ENCODE assay signal across 8 mouse cellular contexts in the genomic region with DNA sequence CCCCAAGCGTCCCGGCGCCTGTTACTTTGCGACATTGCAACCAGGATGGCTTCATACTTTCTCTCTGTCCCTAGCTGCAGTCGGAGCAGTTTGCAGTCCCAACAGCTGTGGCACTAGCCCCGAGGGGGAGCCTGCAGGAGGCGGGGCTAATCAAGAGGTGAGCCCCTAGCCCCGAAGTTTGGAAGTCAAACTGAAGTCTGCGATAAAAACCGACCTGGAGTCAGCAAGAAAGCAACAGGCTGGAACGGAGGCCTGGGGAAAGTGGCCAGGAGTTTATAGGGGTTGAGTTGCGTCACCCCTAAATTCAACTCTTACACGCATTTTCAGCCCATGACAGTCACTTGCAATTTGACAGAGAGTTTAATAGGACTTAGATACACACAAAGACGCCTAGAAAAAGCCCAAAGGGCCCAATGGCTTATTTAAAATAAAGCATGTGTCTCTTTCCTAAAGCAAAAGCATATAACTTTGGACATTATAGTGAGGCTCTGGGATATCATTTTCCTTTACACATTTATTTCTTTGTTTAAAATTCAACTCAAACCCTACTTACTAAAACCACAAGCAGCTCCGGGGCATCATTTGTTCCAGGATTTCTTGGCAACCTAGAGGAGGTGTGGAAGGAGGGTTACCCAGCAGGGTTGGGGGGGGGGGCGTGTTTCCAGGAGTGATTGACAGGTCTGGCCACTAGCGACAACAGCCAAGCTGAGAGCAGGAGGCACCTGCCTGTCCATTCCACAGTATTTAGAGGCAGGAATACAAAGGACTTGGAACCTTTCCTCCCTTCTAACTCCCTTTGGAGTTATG. TPM values are rescaled to one million over a fixed set of nuclear protein-coding genes. Genes with fewer than 3 reads are reported as not detected.
DNase-seq lines count a peak whose midpoint lies in the region; ATAC-seq and TF ChIP-seq lines count a peak whose summit lies in the region.

A gene (minus strand): TSS at position 140 of the 807 bp plus-strand sequence.

- peak within 1 kb of the TSS; percentile 71 for H3K9ac ChIP-seq in embryonic facial prominence, embryonic 14.5 days (ENCODE audit: low read depth, low read length)
- peak within 1 kb of the TSS; percentile 87 for H3K9ac ChIP-seq in heart, embryonic 13.5 days
- peak within 1 kb of the TSS; percentile 66 for H3K9ac ChIP-seq in kidney, embryonic 14.5 days (ENCODE audit: low read depth, low read length)
- peak within 1 kb of the TSS; percentile 57 for H3K9ac ChIP-seq in lung, postnatal 0 days (replicated peaks; ENCODE audit: low read depth)

- no peak for TF ChIP-seq CTCF in layer of hippocampus, adult 2 months (conservative IDR thresholded peaks at IDR 0.05)
- TF ChIP-seq CTCF in lung, postnatal 0 days (IDR thresholded peaks at IDR 0.05): peak; percentile 25

- ATAC-seq in embryonic facial prominence, embryonic 14.5 days (ENCODE audit: low read depth): peak; percentile 96
- ATAC-seq in heart, embryonic 13.5 days (ENCODE audit: extremely low read depth, insufficient number of reproducible peaks, low FRiP score, low TSS enrichment): peak; percentile 83
- ATAC-seq in kidney, embryonic 14.5 days (ENCODE audit: low FRiP score, low TSS enrichment): peak; percentile 98
- peak; percentile 92 for ATAC-seq in lung, postnatal 0 days

- 2% methylated on average over 17 of the region's 17 CpGs for WGBS in embryonic facial prominence, embryonic 14.5 days
- 3% methylated on average over 17 of the region's 17 CpGs for WGBS in heart, embryonic 13.5 days
- 3% methylated on average over 17 of the region's 17 CpGs for WGBS in kidney, embryonic 14.5 days
- WGBS in lung, postnatal 0 days: 1% methylated on average over 17 of the region's 17 CpGs

- H3K4me3 ChIP-seq in layer of hippocampus, adult 2 months: peak within 1 kb of the TSS; percentile 47
- peak within 1 kb of the TSS; percentile 61 for H3K4me3 ChIP-seq in embryonic facial prominence, embryonic 14.5 days (ENCODE audit: low read depth, low read length)
- peak within 1 kb of the TSS; percentile 68 for H3K4me3 ChIP-seq in heart, embryonic 13.5 days
- H3K4me3 ChIP-seq in kidney, embryonic 14.5 days (ENCODE audit: low read length): peak within 1 kb of the TSS; percentile 51
- peak within 1 kb of the TSS; percentile 57 for H3K4me3 ChIP-seq in lung, postnatal 0 days (ENCODE audit: low read depth, low read length)

- H3K27me3 ChIP-seq in embryonic facial prominence, embryonic 14.5 days (replicated peaks; ENCODE audit: control insufficient read depth, insufficient read depth, low read length): no peaks in the 10 kb centered on the region
- H3K27me3 ChIP-seq in heart, embryonic 13.5 days (replicated peaks): no peaks in the 10 kb centered on the region
- H3K27me3 ChIP-seq in kidney, embryonic 14.5 days (ENCODE audit: control insufficient read depth, insufficient read depth, low read length): no peaks in the 10 kb centered on the region
- H3K27me3 ChIP-seq in lung, postnatal 0 days (replicated peaks; ENCODE audit: insufficient read depth, low read length): no peaks in the 10 kb centered on the region

- no peak for DNase-seq in layer of hippocampus, adult 2 months (ENCODE audit: low spot score in 2 of 2)
- no peak for DNase-seq in layer of hippocampus, postnatal 14 days (ENCODE audit: low spot score in 2 of 2)
- peak; percentile 91 for DNase-seq in embryonic facial prominence, embryonic 14.5 days (ENCODE audit: low spot score)
- peak; percentile 91 for DNase-seq in lung, postnatal 0 days (ENCODE audit: low spot score)
- peak; percentile 14 for DNase-seq in retina, postnatal 7 days (ENCODE audit: low read depth, low spot score)
- no peak for DNase-seq in left cerebral cortex, postnatal 36 days (ENCODE audit: low spot score in 2 of 2)

- intact Hi-C loops in left cerebral cortex, postnatal 36 days (cut with DNase I): no loop called here

- no peaks in the 10 kb centered on the region for H3K9me3 ChIP-seq in embryonic facial prominence, embryonic 14.5 days (ENCODE audit: control insufficient read depth, low read length)
- H3K9me3 ChIP-seq in heart, embryonic 13.5 days: no peaks in the 10 kb centered on the region
- no peaks in the 10 kb centered on the region for H3K9me3 ChIP-seq in kidney, embryonic 14.5 days (ENCODE audit: control insufficient read depth, low read length)
- no peaks in the 10 kb centered on the region for H3K9me3 ChIP-seq in lung, postnatal 0 days (ENCODE audit: low read length)

- peaks cover 5% of the 10 kb centered on the region; the same call in 1 of the 2 replicates for H3K4me1 ChIP-seq in embryonic facial prominence, embryonic 14.5 days (ENCODE audit: control insufficient read depth, insufficient read depth, low read length)
- peaks cover 12% of the 10 kb centered on the region; the same call in 1 of the 2 replicates for H3K4me1 ChIP-seq in heart, embryonic 13.5 days
- no peaks in the 10 kb centered on the region for H3K4me1 ChIP-seq in kidney, embryonic 14.5 days (ENCODE audit: control insufficient read depth, insufficient read depth, low read length)
- no peaks in the 10 kb centered on the region for H3K4me1 ChIP-seq in lung, postnatal 0 days (ENCODE audit: insufficient read depth, low read depth, low read length)

- H3K36me3 ChIP-seq in embryonic facial prominence, embryonic 14.5 days (ENCODE audit: control insufficient read depth, insufficient read depth, low read length): no peaks in the 10 kb centered on the region
- no peaks in the 10 kb centered on the region for H3K36me3 ChIP-seq in heart, embryonic 13.5 days
- no peaks in the 10 kb centered on the region for H3K36me3 ChIP-seq in kidney, embryonic 14.5 days (ENCODE audit: control insufficient read depth, insufficient read depth, low read length)
- no peaks in the 10 kb centered on the region for H3K36me3 ChIP-seq in lung, postnatal 0 days (ENCODE audit: insufficient read depth, low read length)

- peak within 1 kb of the TSS; percentile 75 for H3K4me2 ChIP-seq in embryonic facial prominence, embryonic 14.5 days (ENCODE audit: low read depth, low read length)
- peak within 1 kb of the TSS; percentile 79 for H3K4me2 ChIP-seq in heart, embryonic 13.5 days
- peak within 1 kb of the TSS; percentile 78 for H3K4me2 ChIP-seq in kidney, embryonic 14.5 days (replicated peaks; ENCODE audit: low read depth, low read length)
- peak within 1 kb of the TSS; percentile 64 for H3K4me2 ChIP-seq in lung, postnatal 0 days (replicated peaks; ENCODE audit: low read depth, low read length)

- no peak within 1 kb of the TSS for H3K27ac ChIP-seq in layer of hippocampus, adult 2 months
- H3K27ac ChIP-seq in embryonic facial prominence, embryonic 14.5 days (replicated peaks; ENCODE audit: low read depth, low read length): 0 out of 2 replicates have a peak within 1 kb of the TSS, but pooled peaks have one; percentile 35
- H3K27ac ChIP-seq in heart, embryonic 13.5 days (replicated peaks): peak within 1 kb of the TSS; percentile 56; the same call in 1 of the 2 replicates
- no peak within 1 kb of the TSS for H3K27ac ChIP-seq in kidney, embryonic 14.5 days (ENCODE audit: low read depth, low read length)
- peak within 1 kb of the TSS; percentile 79 for H3K27ac ChIP-seq in lung, postnatal 0 days (ENCODE audit: low read length)

- TF ChIP-seq EP300 in lung, postnatal 0 days (IDR thresholded peaks at IDR 0.05): peak; percentile 15; the same call in 1 of the 2 replicates

RNA-seq across cellular contexts. Expression of the gene that starts here (rescaled TPM):
- under 1 TPM; 0.86 to 0.97 TPM for total RNA-seq in layer of hippocampus, adult 2 months (2021)
- 1 to 10 TPM in 1 of 2 experiments, under 1 TPM in 1; 0.76 to 1.4 TPM for total RNA-seq in layer of hippocampus, postnatal 14 days (2021)
- 3.2 and 4.9 TPM in 2 replicates for polyA plus RNA-seq in embryonic facial prominence, embryonic 14.5 days (2014; fragmentation: Nextera tagmentation; extraction: Ambion mirVana)
- 1.8 TPM in 2 replicates for polyA plus RNA-seq in heart, embryonic 13.5 days (2015; fragmentation: Nextera tagmentation; extraction: Ambion mirVana)
- polyA plus RNA-seq in kidney, embryonic 14.5 days (2014; fragmentation: Nextera tagmentation; extraction: Ambion mirVana): 2.5 and 3.4 TPM in 2 replicates
- polyA plus RNA-seq in lung, postnatal 0 days (2015; fragmentation: Nextera tagmentation; extraction: Ambion mirVana): 6.3 and 6.9 TPM in 2 replicates
- total RNA-seq in left cerebral cortex, postnatal 36 days (2021): under 1 TPM; 0.54 to 0.91 TPM

Comparison
In these comparisons a context has a peak if more than half of its experiments do, and no peak if none do; other contexts are left out.
1. DNase-seq: peak in embryonic facial prominence, embryonic 14.5 days (single experiment), lung, postnatal 0 days (single experiment) and retina, postnatal 7 days (single experiment); none in layer of hippocampus, adult 2 months (0 of 2), layer of hippocampus, postnatal 14 days (0 of 2) and left cerebral cortex, postnatal 36 days (0 of 2).
2. H3K27ac ChIP-seq: peak in embryonic facial prominence, embryonic 14.5 days (single experiment), heart, embryonic 13.5 days (single experiment) and lung, postnatal 0 days (single experiment); none in layer of hippocampus, adult 2 months (single experiment) and kidney, embryonic 14.5 days (single experiment).
3. Peak in every context shown above with its lines, with median percentiles within 50 percentile points of each other: H3K4me3 ChIP-seq, ATAC-seq, H3K4me2 ChIP-seq and H3K9ac ChIP-seq.